Comparison of ENCODE assay signal across 8 mouse cellular contexts in genomic region chr7:112868551-112869465, GRCm38 (mm10).
DNase-seq lines count a peak whose midpoint lies in the region; ATAC-seq lines count a peak whose summit lies in the region.

No protein-coding gene starts in this region.

- no peak overlapping the region for H3K4me2 ChIP-seq in forebrain, embryonic 12.5 days
- no peak overlapping the region for H3K4me2 ChIP-seq in hindbrain, embryonic 15.5 days

- ATAC-seq in forebrain, embryonic 12.5 days (ENCODE audit: low FRiP score), result 0 out of 2 replicates have a peak, but pooled peaks have one; percentile 3
- ATAC-seq in hindbrain, embryonic 15.5 days (ENCODE audit: low FRiP score, low read depth), result no peak
- no peak for ATAC-seq in inflammation-experienced regulatory T-cells, adult 6 months

- intact Hi-C loops in left cerebral cortex, postnatal 36 days (cut with DNase I), result loop anchor here (2.0 to 5.0 kb wide), 2 partner anchors 467 to 492 kb away; no protein-coding TSS in a partner anchor

- no peaks in the 10 kb centered on the region for H3K9me3 ChIP-seq in forebrain, embryonic 12.5 days
- H3K9me3 ChIP-seq in hindbrain, embryonic 15.5 days, result no peaks in the 10 kb centered on the region

- H3K4me3 ChIP-seq in forebrain, embryonic 12.5 days (replicated peaks), result no peak overlapping the region
- no peak overlapping the region for H3K4me3 ChIP-seq in hindbrain, embryonic 15.5 days

- H3K27me3 ChIP-seq in forebrain, embryonic 12.5 days, result no peaks in the 10 kb centered on the region
- H3K27me3 ChIP-seq in hindbrain, embryonic 15.5 days, result no peaks in the 10 kb centered on the region

- H3K9ac ChIP-seq in forebrain, embryonic 12.5 days, result no peak overlapping the region
- H3K9ac ChIP-seq in hindbrain, embryonic 15.5 days, result no peak overlapping the region

- 50% methylated on average over 8 of the region's 8 CpGs for WGBS in forebrain, embryonic 12.5 days
- 49% methylated on average over 7 of the region's 8 CpGs for WGBS in hindbrain, embryonic 15.5 days

- peaks cover 16% of the 10 kb centered on the region for H3K36me3 ChIP-seq in forebrain, embryonic 12.5 days (replicated peaks)
- H3K36me3 ChIP-seq in hindbrain, embryonic 15.5 days, result no peaks in the 10 kb centered on the region

- 0 out of 2 replicates have a peak overlapping the region, but pooled peaks have one; percentile 42 for H3K27ac ChIP-seq in forebrain, embryonic 12.5 days
- H3K27ac ChIP-seq in hindbrain, embryonic 15.5 days (replicated peaks), result 0 out of 2 replicates have a peak overlapping the region, but pooled peaks have one; percentile 12

- peaks cover 17% of the 10 kb centered on the region; the same call in 1 of the 2 replicates for H3K4me1 ChIP-seq in forebrain, embryonic 12.5 days
- H3K4me1 ChIP-seq in hindbrain, embryonic 15.5 days (replicated peaks), result peaks cover 9% of the 10 kb centered on the region

- peak; percentile 72 for DNase-seq in urinary bladder, postnatal 14 days (ENCODE audit: low spot score)
- DNase-seq in urinary bladder, postnatal 10 days (ENCODE audit: low spot score), result no peak
- peak; percentile 3 for DNase-seq in c-Kit-positive CD71-positive TER-119-positive erythroid progenitor cells, embryonic 14.5 days (ENCODE audit: low spot score)
- DNase-seq in left cerebral cortex, postnatal 36 days (ENCODE audit: low spot score in 2 of 2), result peak; percentile 28 to 61
- DNase-seq in naive thymus-derived CD4-positive, alpha-beta T cell, adult 2 months (ENCODE audit: low read depth), result peak; percentile 17
